Mouse (Mus musculus) intestine, embryonic 16.5 days (tissue): ENCODE data around the gene Gdpd1. TPM values are rescaled to one million over a fixed set of nuclear protein-coding genes. Genes with fewer than 3 reads are reported as not detected.

Source experiments
- ATAC-seq: fragments of 200-750 bp; cut with Nextera tagmentation; 2 replicates; pipeline ENCODE4 v1.8.0; 2017; ENCODE audit warnings: moderate TSS enrichment, moderate library complexity
- H3K27ac ChIP-seq: fragments of 300-500 bp; sonication (generic); 2 replicates; pipeline ENCODE4 v1.5.1; 2014; ENCODE audit warnings: mild to moderate bottlenecking, low read length
- H3K27me3 ChIP-seq: fragments of 300-500 bp; sonication (generic); replicated peaks from 2 replicates; pipeline ENCODE4 v1.6.1; 2014; ENCODE audit warnings: low read length, control low read depth, mixed read lengths; ENCODE audit not compliant: control insufficient read depth, insufficient read depth
- H3K36me3 ChIP-seq: fragments of 300-500 bp; sonication (generic); 2 replicates; pipeline ENCODE4 v1.6.1; 2014; ENCODE audit warnings: low read length, control low read depth; ENCODE audit not compliant: control insufficient read depth, insufficient read depth
- H3K4me1 ChIP-seq: fragments of 300-500 bp; sonication (generic); 2 replicates; pipeline ENCODE4 v1.6.1; 2014; ENCODE audit warnings: low read length, control low read depth, mixed read lengths; ENCODE audit not compliant: control insufficient read depth, insufficient read depth
- H3K4me2 ChIP-seq: fragments of 300-500 bp; sonication (generic); 2 replicates; pipeline ENCODE4 v1.6.1; 2014; ENCODE audit warnings: low read depth, low read length, control low read depth
- H3K4me3 ChIP-seq: fragments of 300-500 bp; sonication (generic); 2 replicates; pipeline ENCODE4 v1.5.1; 2014; ENCODE audit warnings: mild to moderate bottlenecking, low read length
- H3K9ac ChIP-seq: fragments of 300-500 bp; sonication (generic); 2 replicates; pipeline ENCODE4 v1.6.1; 2014; ENCODE audit warnings: low read depth, low read length
- H3K9me3 ChIP-seq: fragments of 300-500 bp; sonication (generic); 2 replicates; pipeline ENCODE4 v1.6.1; 2016; ENCODE audit warnings: low read length, control low read depth; ENCODE audit not compliant: control insufficient read depth
- WGBS: fragments of 180-500 bp; shearing (Covaris S2); extraction: QIAGEN DNeasy Blood & Tissue Kit; methylation state at CpG from one replicate; pipeline ENCODE4 v1.1.7; 2014; 5-methylcytosine and 5-hydroxymethylcytosine counted together
- polyA plus RNA-seq: library from polyadenylated mRNA; unstranded; fragments of >200 nt; fragmentation: Nextera tagmentation; extraction: Ambion mirVana; gene quantifications from 2 replicates; pipeline ENCODE4 v1.2.1, GENCODE M21; 2015

Gene Gdpd1
- polyA plus RNA-seq, 1 experiment from 2014 or later: 24.5 TPM

GRCm38 (mm10) chr11:86995625-86996221 lies 78.1 kb downstream of the Gdpd1 start:
- H3K36me3 ChIP-seq: no peaks in the 10 kb centered on the region
- no peak overlapping the region for H3K27ac ChIP-seq
- no peak overlapping the region for H3K4me2 ChIP-seq
- H3K4me1 ChIP-seq: peaks cover 23% of the 10 kb centered on the region
- no peaks in the 10 kb centered on the region for H3K27me3 ChIP-seq
- H3K4me3 ChIP-seq: no peak overlapping the region
- no peak overlapping the region for H3K9ac ChIP-seq
- H3K9me3 ChIP-seq: no peaks in the 10 kb centered on the region
- ATAC-seq: no peak
- 40% methylated on average over 6 of the region's 6 CpGs for WGBS

GRCm38 (mm10) chr11:86994791-86995624 lies 78.9 kb downstream of the Gdpd1 start:
- H3K27ac ChIP-seq: peak overlapping the region; percentile 96

GRCm38 (mm10) chr11:86994330-86994729 lies 79.5 kb downstream of the Gdpd1 start:
- 10% methylated on average over 6 of the region's 6 CpGs for WGBS
- Histone ChIP-seq H3K4me2 (peak overlapping the region; percentile 78), H3K4me1 (peaks cover 28% of the 10 kb centered on the region), H3K4me3 (peak overlapping the region; percentile 100), H3K27ac (peak overlapping the region; percentile 96), H3K9me3 (no peaks in the 10 kb centered on the region), H3K27me3 (no peaks in the 10 kb centered on the region), H3K36me3 (no peaks in the 10 kb centered on the region), H3K9ac (peak overlapping the region; percentile 89)
- ATAC-seq: peak; percentile 7; the same call in 1 of the 2 replicates

More at GRCm38 (mm10) chr11:86994791-86995624, 78.9 kb downstream of the Gdpd1 start:
- Histone ChIP-seq H3K9ac (0 out of 2 replicates have a peak overlapping the region, but pooled peaks have one; percentile 89), H3K4me3 (peak overlapping the region; percentile 2; the same call in 1 of the 2 replicates), H3K4me1 (peaks cover 27% of the 10 kb centered on the region), H3K4me2 (0 out of 2 replicates have a peak overlapping the region, but pooled peaks have one; percentile 16), H3K36me3 (no peaks in the 10 kb centered on the region), H3K9me3 (no peaks in the 10 kb centered on the region), H3K27me3 (no peaks in the 10 kb centered on the region)
- no peak for ATAC-seq
- WGBS: 37% methylated on average over 10 of the region's 10 CpGs

GRCm38 (mm10) chr11:86993041-86994037 lies 80.5 kb downstream of the Gdpd1 start, which contains the start of gene Ypel2:
Gene Ypel2, minus strand, starts transcription at chr11:86993707.
- peak; percentile 99 for ATAC-seq
- H3K9me3 ChIP-seq: no peaks in the 10 kb centered on the region
- peak within 1 kb of the TSS; percentile 96 for H3K27ac ChIP-seq
- H3K9ac ChIP-seq: peak within 1 kb of the TSS; percentile 89
- no peaks in the 10 kb centered on the region for H3K27me3 ChIP-seq
- H3K4me2 ChIP-seq: peak within 1 kb of the TSS; percentile 78
- peak within 1 kb of the TSS; percentile 100 for H3K4me3 ChIP-seq
- no peaks in the 10 kb centered on the region for H3K36me3 ChIP-seq
- WGBS: under 1% methylated on average over 96 of the region's 96 CpGs
- H3K4me1 ChIP-seq: peaks cover 30% of the 10 kb centered on the region

- Histone ChIP-seq H3K9me3 (no peaks in the 10 kb centered on the region), H3K4me2 (peak overlapping the region; percentile 78), H3K4me1 (peaks cover 30% of the 10 kb centered on the region), H3K4me3 (peak overlapping the region; percentile 100), H3K9ac (peak overlapping the region; percentile 89), H3K27me3 (no peaks in the 10 kb centered on the region), H3K27ac (peak overlapping the region; percentile 96), H3K36me3 (no peaks in the 10 kb centered on the region)
- WGBS: 4% methylated on average over 13 of the region's 13 CpGs
- no peak for ATAC-seq
These were observed 81.3 kb downstream of the Gdpd1 start for GRCm38 (mm10) chr11:86992461-86992988.

- ATAC-seq: no peak
These were observed 82.6 kb downstream of the Gdpd1 start for GRCm38 (mm10) chr11:86991241-86991640.

GRCm38 (mm10) chr11:86990309-86990708 lies 83.6 kb downstream of the Gdpd1 start:
- 72% methylated on average over 3 of the region's 3 CpGs for WGBS
- H3K4me1 ChIP-seq: peaks cover 27% of the 10 kb centered on the region
- no peak for ATAC-seq
- H3K27me3 ChIP-seq: no peaks in the 10 kb centered on the region
- H3K4me3 ChIP-seq: no peak overlapping the region
- H3K9me3 ChIP-seq: no peaks in the 10 kb centered on the region
- H3K36me3 ChIP-seq: no peaks in the 10 kb centered on the region
- no peak overlapping the region for H3K4me2 ChIP-seq
- peak overlapping the region; percentile 11; the same call in 1 of the 2 replicates for H3K9ac ChIP-seq
- no peak overlapping the region for H3K27ac ChIP-seq

More at GRCm38 (mm10) chr11:86991241-86991640, 82.6 kb downstream of the Gdpd1 start:
- no peaks in the 10 kb centered on the region for H3K27me3 ChIP-seq
- H3K36me3 ChIP-seq: no peaks in the 10 kb centered on the region
- H3K4me2 ChIP-seq: no peak overlapping the region
- no peaks in the 10 kb centered on the region for H3K9me3 ChIP-seq
- H3K4me1 ChIP-seq: peaks cover 30% of the 10 kb centered on the region
- no peak overlapping the region for H3K9ac ChIP-seq
- 88% methylated on average over 4 of the region's 4 CpGs for WGBS
- H3K4me3 ChIP-seq: no peak overlapping the region
- no peak overlapping the region for H3K27ac ChIP-seq

- H3K4me3 ChIP-seq: no peak overlapping the region
- ATAC-seq: no peak
- no peak overlapping the region for H3K4me2 ChIP-seq
- 86% methylated on average over 3 of the region's 3 CpGs for WGBS
- no peaks in the 10 kb centered on the region for H3K9me3 ChIP-seq
- H3K4me1 ChIP-seq: peaks cover 5% of the 10 kb centered on the region; the same call in 1 of the 2 replicates
- H3K27me3 ChIP-seq: no peaks in the 10 kb centered on the region
- H3K9ac ChIP-seq: no peak overlapping the region
- no peak overlapping the region for H3K27ac ChIP-seq
- H3K36me3 ChIP-seq: no peaks in the 10 kb centered on the region
These were observed 88.9 kb downstream of the Gdpd1 start for GRCm38 (mm10) chr11:86984990-86985389.
